Mouse (Mus musculus) left cerebral cortex, adult 18-20 months (tissue): ENCODE data around the gene Slc9a3r2. TPM values are rescaled to one million over a fixed set of nuclear protein-coding genes. Genes with fewer than 3 reads are reported as not detected.
A peak's percentile ranks its signal among the peaks of the same experiment; 100 is the strongest.

Source experiments
- DNase-seq, 2 experiments: peaks; one replicate each; pipeline ENCODE4 v3.0.0; 2021 to 2022; ENCODE audit warnings: low spot score in 2 of 2, mixed read lengths in 1 of 2
- total RNA-seq, 2 experiments: library from RNA; stranded (reverse); gene quantifications; 2 replicates each; pipeline ENCODE4 v1.2.3; 2021

Gene Slc9a3r2
- total RNA-seq, 2 experiments from 2014 or later: 47.3 to 52.7 TPM

GRCm38 (mm10) chr17:24638840-24639239 is 11.3 kb downstream of the Slc9a3r2 start:
- DNase-seq: no peak

GRCm38 (mm10) chr17:24638214-24638613 is 11.9 kb downstream of the Slc9a3r2 start:
- DNase-seq: no peak

- DNase-seq: no peak
Observed at GRCm38 (mm10) chr17:24636781-24637481, 13.2 kb downstream of the Slc9a3r2 start.

GRCm38 (mm10) chr17:24635694-24636093 is 14.4 kb downstream of the Slc9a3r2 start:
- no peak for DNase-seq

GRCm38 (mm10) chr17:24635024-24635423 is 15.1 kb downstream of the Slc9a3r2 start:
- DNase-seq: peak in 1 of 2 experiments; percentile 45

GRCm38 (mm10) chr17:24633831-24634230 is 16.3 kb downstream of the Slc9a3r2 start:
- no peak for DNase-seq

- peak in 1 of 2 experiments; percentile 29 for DNase-seq
Observed at GRCm38 (mm10) chr17:24632813-24633449, 17.2 kb downstream of the Slc9a3r2 start.

GRCm38 (mm10) chr17:24632167-24632812 is 17.8 kb downstream of the Slc9a3r2 start, which contains the start of the genes Tsc2 and Nthl1:
Gene Tsc2 (minus strand): TSS chr17:24632630.
Gene Nthl1 (plus strand): TSS chr17:24632680.
- peak; percentile 80 to 89 for DNase-seq

- peak; percentile 30 to 43 for DNase-seq
Observed at GRCm38 (mm10) chr17:24630072-24630471, 20.1 kb downstream of the Slc9a3r2 start.

GRCm38 (mm10) chr17:24628646-24629045 is 21.5 kb downstream of the Slc9a3r2 start:
- DNase-seq: peak; percentile 69 to 71

- DNase-seq: no peak
Observed at GRCm38 (mm10) chr17:24625472-24625871, 24.7 kb downstream of the Slc9a3r2 start.

- DNase-seq: no peak
Observed at GRCm38 (mm10) chr17:24617561-24618194, 32.4 kb downstream of the Slc9a3r2 start.

GRCm38 (mm10) chr17:24610711-24611110 is 39.4 kb downstream of the Slc9a3r2 start:
- no peak for DNase-seq

- DNase-seq: no peak
Observed at GRCm38 (mm10) chr17:24608874-24609273, 41.3 kb downstream of the Slc9a3r2 start.

- no peak for DNase-seq
Observed at GRCm38 (mm10) chr17:24608370-24608769, 41.8 kb downstream of the Slc9a3r2 start.

GRCm38 (mm10) chr17:24604557-24604956 is 45.6 kb downstream of the Slc9a3r2 start:
- no peak for DNase-seq

GRCm38 (mm10) chr17:24603961-24604360 is 46.2 kb downstream of the Slc9a3r2 start:
- no peak for DNase-seq

GRCm38 (mm10) chr17:24600502-24600901 is 49.6 kb downstream of the Slc9a3r2 start:
- no peak for DNase-seq

GRCm38 (mm10) chr17:24597989-24598388 is 52.1 kb downstream of the Slc9a3r2 start:
- DNase-seq: no peak

GRCm38 (mm10) chr17:24596471-24597183 is 53.5 kb downstream of the Slc9a3r2 start:
- no peak for DNase-seq

GRCm38 (mm10) chr17:24596073-24596466 is 54.1 kb downstream of the Slc9a3r2 start:
- DNase-seq: no peak
